Mouse (Mus musculus) ZHBTc4 (cell line): ENCODE measurements at regions not wholly inside any gene's neighbourhood (a gene's known extent, or its start where the extent isn't known, plus 50 kb on each side); places are given as distances from the start of the nearest gene placed in this dataset.

Source experiments
- DNase-seq: peaks from one replicate; pipeline ENCODE4 v3.0.0-alpha.2; 2011; ENCODE audit warnings: low read depth, low spot score

GRCm38 (mm10) chr10:106113083-106113482 is 271.9 kb upstream of the Mettl25 start:
- DNase-seq = no peak

DNA sequence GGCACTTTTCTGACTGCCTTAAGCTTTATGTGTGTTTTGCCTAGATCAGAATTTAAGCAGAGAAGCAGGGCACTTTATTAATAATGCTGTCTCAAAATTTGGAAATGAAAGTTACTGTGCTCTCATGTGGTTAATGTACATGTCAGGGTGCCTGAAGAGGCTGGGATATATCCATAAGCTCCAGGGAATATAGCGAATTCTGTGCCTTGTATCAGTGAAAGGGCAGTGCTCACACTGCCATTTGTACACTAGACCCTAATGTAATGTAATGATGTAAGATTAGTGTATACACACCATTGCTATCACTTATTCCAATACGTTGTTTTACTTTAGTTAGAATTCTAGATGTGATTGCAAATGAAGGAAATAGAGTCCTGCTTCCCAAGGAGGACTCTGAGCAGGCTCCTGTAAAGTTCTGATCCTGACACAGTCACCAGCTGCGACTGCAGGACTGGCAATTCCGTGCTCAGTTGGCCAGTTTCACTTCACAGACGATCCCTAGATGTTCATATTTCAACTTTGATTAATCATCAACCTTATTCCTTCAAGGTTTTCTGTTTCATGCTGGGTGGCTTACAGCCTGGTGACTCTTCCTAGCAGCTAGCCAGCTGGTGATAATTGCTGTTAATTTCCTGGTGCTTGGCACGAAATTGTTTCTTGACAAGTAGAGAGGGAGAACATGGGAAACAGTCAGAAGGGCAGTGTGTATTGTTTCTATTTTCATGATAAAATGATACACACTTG is 273.7 kb upstream of the Mettl25 start:
- DNase-seq = no peak

GRCm38 (mm10) chr10:106121826-106122225 is 280.6 kb upstream of the Mettl25 start:
- DNase-seq = no peak

- no peak for DNase-seq
Measured at GRCm38 (mm10) chr10:106122952-106123351, 281.8 kb upstream of the Mettl25 start.

DNA sequence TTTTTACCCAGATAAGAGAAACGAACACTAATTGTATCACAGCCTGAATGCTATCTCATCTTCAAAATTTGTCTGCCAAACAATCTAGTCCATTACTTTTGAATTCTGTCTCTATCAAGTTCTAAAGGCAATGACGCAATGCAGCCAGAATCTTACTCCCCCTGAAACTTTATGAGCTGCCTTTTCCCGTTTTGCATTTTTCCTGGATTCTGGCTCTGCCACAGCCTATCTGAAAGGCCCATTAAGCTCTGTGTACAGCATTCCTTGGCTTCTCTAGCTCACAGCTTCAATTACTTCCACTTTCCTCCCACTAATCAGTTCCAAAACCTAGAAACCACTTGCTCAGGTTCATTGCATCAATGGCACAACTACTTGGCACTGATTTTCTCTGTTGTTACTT is 298.0 kb upstream of the Ppfia2 start:
- no peak for DNase-seq

DNA sequence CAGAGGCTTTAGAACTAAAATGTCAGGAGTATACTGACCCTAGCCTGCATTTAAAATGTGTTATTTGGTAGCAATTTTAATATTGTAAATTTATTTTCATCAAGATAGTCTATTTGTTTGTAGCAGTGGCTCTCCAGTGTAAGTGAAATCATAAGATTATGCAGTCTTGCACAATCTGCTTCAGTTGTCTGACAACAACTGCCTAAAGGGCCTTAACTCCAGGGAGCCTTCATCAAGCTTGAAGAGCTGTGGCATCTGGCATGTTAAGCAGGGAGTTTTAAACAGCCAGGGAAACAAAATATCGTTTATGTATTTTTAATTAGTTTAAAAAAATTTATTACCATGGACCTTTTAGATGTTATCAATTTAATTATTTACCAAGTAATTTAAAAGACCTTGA is 295.7 kb upstream of the Ppfia2 start:
- no peak for DNase-seq

- DNase-seq = no peak
Measured at GRCm38 (mm10) chr10:106179651-106180050, 290.5 kb upstream of the Ppfia2 start.

DNA sequence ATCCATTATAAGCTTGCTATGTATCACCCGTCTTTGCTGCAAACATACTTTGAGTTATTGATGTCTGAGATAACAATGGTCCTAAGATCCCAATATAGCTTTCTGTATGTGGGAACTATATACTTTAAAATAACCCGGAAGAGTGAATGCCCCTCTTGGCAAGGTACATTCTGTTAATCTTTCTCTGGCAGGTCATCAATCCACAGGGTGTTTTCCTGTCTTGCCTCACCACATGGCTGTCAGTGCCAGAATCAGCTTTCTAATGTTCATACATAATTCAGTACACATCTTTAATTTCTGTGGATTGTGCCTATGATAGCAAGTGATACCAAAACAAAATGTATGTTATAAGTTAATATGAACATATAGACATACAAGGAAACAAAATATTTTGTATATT is 267.6 kb upstream of the Ppfia2 start:
- DNase-seq = no peak

GRCm38 (mm10) chr10:106224251-106224650 is 245.9 kb upstream of the Ppfia2 start:
- no peak for DNase-seq

DNA sequence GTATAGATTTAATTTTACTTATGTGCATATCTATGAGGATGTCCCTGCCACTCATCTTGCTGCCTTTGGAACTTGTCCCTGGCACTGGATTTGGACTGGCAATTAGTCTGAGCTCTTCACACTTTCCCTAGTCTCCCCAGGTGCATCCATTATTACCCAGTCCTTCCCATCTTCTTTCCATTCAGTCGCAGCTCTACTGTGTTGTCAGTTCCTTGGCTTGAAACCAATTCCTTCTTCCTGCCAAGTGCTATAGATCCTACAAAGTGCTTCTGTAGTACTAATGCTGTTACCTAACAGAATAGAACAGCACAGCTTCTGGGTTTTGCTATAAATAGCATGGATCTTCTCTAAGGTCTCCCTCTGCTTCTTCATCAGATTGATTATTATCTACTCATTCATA is 228.0 kb upstream of the Ppfia2 start:
- no peak for DNase-seq

GRCm38 (mm10) chr10:106254106-106254505 is 216.0 kb upstream of the Ppfia2 start:
- no peak for DNase-seq

DNA sequence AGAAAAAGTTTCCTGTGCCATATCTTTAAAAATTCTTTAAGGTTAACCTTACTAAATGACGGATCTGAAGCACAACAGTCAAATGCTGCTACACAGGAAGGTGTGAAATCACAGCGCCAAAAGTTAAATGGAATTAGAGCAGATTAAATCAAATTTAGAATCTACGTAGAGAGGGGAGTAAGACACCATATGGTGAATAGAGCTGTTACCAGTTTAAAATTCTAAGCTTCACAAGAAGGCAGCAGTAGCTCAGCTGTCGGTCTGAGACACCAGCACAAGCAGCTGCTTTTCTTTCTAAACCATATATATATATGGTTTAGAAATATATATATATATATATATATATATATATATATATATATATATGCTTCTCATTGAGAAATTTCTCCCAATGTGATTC is 210.3 kb upstream of the Ppfia2 start:
- no peak for DNase-seq

- no peak for DNase-seq
Measured at GRCm38 (mm10) chr10:106273335-106273734, 196.8 kb upstream of the Ppfia2 start.

DNA sequence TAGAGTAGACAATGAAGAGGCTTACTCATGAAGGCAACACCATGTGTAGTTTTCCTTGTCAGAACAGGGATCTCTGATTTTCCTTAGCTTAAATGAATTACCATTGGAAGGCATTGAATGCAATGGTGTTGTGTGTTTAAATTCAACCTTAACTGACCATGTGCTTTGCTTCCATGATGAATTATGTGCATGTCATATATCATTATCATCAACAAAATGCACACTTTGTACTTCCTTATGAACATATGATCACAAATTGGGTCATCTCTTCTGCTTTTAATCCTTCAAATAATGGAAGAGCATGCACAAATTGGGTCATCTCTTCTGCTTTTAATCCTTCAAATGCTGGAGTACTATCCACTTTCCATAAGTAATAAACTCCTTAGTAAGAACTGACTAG is 180.2 kb upstream of the Ppfia2 start:
- no peak for DNase-seq

DNA sequence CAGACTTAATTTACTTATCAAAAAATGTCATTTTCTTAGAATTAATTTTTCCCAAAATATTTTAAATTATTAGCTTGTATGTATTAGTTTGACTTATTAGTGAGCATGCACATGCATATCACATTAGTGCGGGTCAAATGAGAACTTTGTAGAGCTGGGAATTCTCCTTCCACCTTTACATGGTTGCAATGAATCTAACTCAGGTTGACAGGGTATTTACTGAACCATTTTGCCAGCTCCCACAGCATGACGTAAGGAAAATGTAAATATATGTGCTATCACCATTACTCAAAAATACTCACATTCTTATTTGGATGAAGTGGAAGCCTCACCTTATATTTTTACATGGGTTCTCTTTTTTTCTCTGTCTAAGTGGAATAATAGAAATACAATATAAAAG is 179.4 kb upstream of the Ppfia2 start:
- DNase-seq = no peak

- no peak for DNase-seq
Measured at GRCm38 (mm10) chr10:106295501-106295900, 174.6 kb upstream of the Ppfia2 start.

DNA sequence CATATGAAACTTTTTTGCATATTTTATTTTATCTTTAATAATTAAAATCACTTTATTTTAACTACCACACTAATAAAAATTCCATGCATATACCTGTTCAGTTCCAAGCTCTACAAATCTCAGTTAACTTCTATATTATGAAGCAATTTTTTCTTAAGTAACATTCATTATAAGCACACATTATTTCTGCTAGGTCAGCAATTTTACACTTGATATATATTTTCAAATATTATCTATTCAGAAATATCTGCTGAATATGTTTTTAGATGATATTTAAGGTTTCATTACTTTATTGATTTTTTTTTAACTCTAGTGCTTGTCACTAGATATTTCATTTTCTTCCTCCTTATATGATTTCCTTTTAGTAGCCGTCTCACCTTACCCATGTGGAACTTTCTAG is 135.0 kb upstream of the Ppfia2 start:
- DNase-seq = no peak

GRCm38 (mm10) chr10:106351663-106352062 is 118.5 kb upstream of the Ppfia2 start:
- DNase-seq = no peak

DNA sequence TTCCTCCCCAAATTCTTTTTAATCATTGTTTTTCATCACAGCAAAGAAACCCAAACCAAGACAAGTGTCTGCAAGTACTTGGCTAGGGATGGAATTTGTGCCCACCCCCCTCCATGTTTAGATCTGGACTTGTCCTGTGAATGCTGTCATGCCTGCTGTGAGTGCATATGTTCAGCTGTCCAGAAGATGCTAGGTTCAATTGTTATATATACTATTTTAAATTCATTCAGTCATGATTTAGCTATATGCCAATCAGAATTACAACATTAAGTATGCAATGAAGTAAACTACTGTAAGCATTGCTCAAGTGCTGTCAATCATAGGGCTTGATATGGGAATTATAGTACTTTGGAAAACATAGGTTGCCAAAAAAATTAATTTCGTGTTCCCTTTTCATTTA is 94.5 kb upstream of the Ppfia2 start:
- DNase-seq = no peak

GRCm38 (mm10) chr10:106376161-106376560 is 94.0 kb upstream of the Ppfia2 start:
- no peak for DNase-seq

DNA sequence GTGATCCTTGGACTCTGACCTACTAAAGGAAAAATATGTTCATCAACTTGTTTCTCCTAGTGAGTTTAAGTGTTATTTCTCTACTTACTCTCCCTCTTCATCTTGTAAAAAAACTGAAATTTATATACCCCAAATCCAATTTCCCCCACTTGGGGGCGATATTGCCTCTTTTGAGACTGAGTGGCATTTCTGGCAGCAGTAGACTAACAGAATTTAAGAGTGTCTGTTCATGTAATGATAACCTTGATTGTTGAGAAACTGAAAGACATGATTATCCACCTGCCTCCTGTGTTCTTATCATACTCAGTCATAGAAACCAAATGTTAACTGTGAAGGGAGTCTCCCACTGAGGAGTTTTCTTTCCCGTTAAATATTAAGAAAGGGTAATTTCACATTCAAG is 89.5 kb upstream of the Ppfia2 start:
- peak; percentile 14 for DNase-seq

DNA sequence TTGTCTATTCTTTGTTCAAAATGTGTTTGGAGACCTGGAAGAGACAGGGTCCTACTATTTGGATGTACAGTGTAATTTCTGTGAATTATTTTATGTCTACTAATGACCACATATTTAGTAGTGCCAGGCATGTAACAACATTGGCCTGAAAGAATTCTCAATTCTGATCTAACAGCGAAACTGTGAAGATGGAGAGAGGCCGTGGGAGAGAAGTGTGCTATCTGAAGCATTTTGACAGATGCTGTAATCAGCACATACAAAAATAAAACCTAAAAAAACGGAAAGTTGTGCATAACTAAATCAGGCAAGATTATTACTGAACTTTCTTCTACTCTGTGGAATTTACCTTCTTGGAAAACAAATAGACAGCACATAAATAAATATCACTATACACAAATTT is 61.4 kb upstream of the Ppfia2 start:
- no peak for DNase-seq

- no peak for DNase-seq
Measured at GRCm38 (mm10) chr10:106413181-106413580, 57.0 kb upstream of the Ppfia2 start.

GRCm38 (mm10) chr10:106414990-106415389 is 55.1 kb upstream of the Ppfia2 start:
- DNase-seq = no peak
